Mouse (Mus musculus) MEL (cell line): ENCODE data around the gene Lrrc30. TPM values are rescaled to one million over a fixed set of nuclear protein-coding genes. Genes with fewer than 3 reads are reported as not detected.

Experiments used
- DNase-seq: peaks from one replicate; pipeline ENCODE4 v3.0.0; 2011; ENCODE audit warnings: low read depth, low spot score
- H3K27ac ChIP-seq: 2 replicates; pipeline ENCODE4 v1.5.1; 2012; ENCODE audit warnings: low read depth, mild to moderate bottlenecking, control low read depth, low read length, moderate library complexity; ENCODE audit not compliant: control insufficient read depth
- H3K27me3 ChIP-seq, 2 experiments: fragments of 150-350 bp in 1 of 2; sonication (generic) in 1 of 2; 2 replicates each; pipeline ENCODE4 v1.6.1; 2012; ENCODE audit warnings: low read length in 2 of 2, mild to moderate bottlenecking in 2 of 2, improper control_type of control experiment in 1 of 2, moderate library complexity in 1 of 2; ENCODE audit not compliant: insufficient read depth in 2 of 2, control insufficient read depth in 1 of 2
- H3K36me3 ChIP-seq, 2 experiments: 2 replicates each; pipeline ENCODE4 v1.6.1; 2012 to 2014; ENCODE audit warnings: low read length in 2 of 2, improper control_type of control experiment in 1 of 2, inconsistent platforms in 1 of 2, mild to moderate bottlenecking in 1 of 2; ENCODE audit not compliant: insufficient read depth in 2 of 2, control insufficient read depth in 1 of 2
- H3K4me1 ChIP-seq, 2 experiments: fragments of 150-350 bp in 1 of 2; sonication (generic) in 1 of 2; 2 replicates each; pipeline ENCODE4 v1.6.1; 2012; ENCODE audit warnings: low read length in 2 of 2, improper control_type of control experiment in 1 of 2, mild to moderate bottlenecking in 1 of 2; ENCODE audit not compliant: insufficient read depth in 2 of 2, control insufficient read depth in 1 of 2
- H3K4me3 ChIP-seq, 2 experiments: fragments of 150-350 bp in 1 of 2; sonication (generic) in 1 of 2; 2 replicates each; pipeline ENCODE4 v1.5.1; 2012; ENCODE audit warnings: low read depth in 2 of 2, low read length in 2 of 2, mild to moderate bottlenecking in 2 of 2, moderate library complexity in 2 of 2, control low read depth in 1 of 2, improper control_type of control experiment in 1 of 2; ENCODE audit not compliant: control insufficient read depth in 1 of 2, insufficient read depth in 1 of 2
- H3K79me2 ChIP-seq: 2 replicates; pipeline ENCODE4 v1.6.1; 2012; ENCODE audit warnings: mild to moderate bottlenecking, low read length, moderate library complexity; ENCODE audit not compliant: control insufficient read depth, poor library complexity, insufficient read depth
- H3K9ac ChIP-seq: 2 replicates; pipeline ENCODE4 v1.6.1; 2012; ENCODE audit warnings: low read depth, mild to moderate bottlenecking, control low read depth, low read length, moderate library complexity; ENCODE audit not compliant: control insufficient read depth, poor library complexity, severe bottlenecking
- H3K9me3 ChIP-seq: fragments of 150-350 bp; sonication (generic); replicated peaks from 2 replicates; pipeline ENCODE4 v1.6.1; 2012; ENCODE audit warnings: mild to moderate bottlenecking, low read length, improper control_type of control experiment, moderate library complexity; ENCODE audit not compliant: insufficient read depth
- CHD2 ChIP-seq: IDR thresholded peaks from 2 replicates; pipeline ENCODE4 v1.6.1; 2011; ENCODE audit warnings: low read length, improper control_type of control experiment
- CTCF ChIP-seq, 3 experiments: IDR thresholded peaks in 2 of 3; conservative IDR thresholded peaks in 1 of 3; 2 replicates each; pipeline ENCODE4 v1.5.1; 2011 to 2012; ENCODE audit warnings: low read length in 3 of 3, low read depth in 2 of 3, mild to moderate bottlenecking in 2 of 3, improper control_type of control experiment in 1 of 3, inconsistent platforms in 1 of 3, mixed read lengths in 1 of 3, moderate library complexity in 1 of 3; ENCODE audit not compliant: control insufficient read depth in 1 of 3, insufficient read depth in 1 of 3, poor library complexity in 1 of 3, severe bottlenecking in 1 of 3
- ELF1 ChIP-seq: IDR thresholded peaks from 2 replicates; pipeline ENCODE4 v1.6.1; 2014; ENCODE audit warnings: low read depth, mild to moderate bottlenecking, inconsistent platforms, low read length, improper control_type of control experiment, moderate library complexity
- EP300 ChIP-seq, 2 experiments: IDR thresholded peaks; 2 replicates each; pipeline ENCODE4 v1.6.1; 2011; ENCODE audit warnings: improper control_type of control experiment in 2 of 2, low read length in 2 of 2, low read depth in 1 of 2, mild to moderate bottlenecking in 1 of 2
- ETS1 ChIP-seq: IDR thresholded peaks from 2 replicates; pipeline ENCODE4 v1.6.1; 2012; ENCODE audit warnings: low read depth, mild to moderate bottlenecking, inconsistent platforms, low read length, improper control_type of control experiment, moderate library complexity
- GABPA ChIP-seq: IDR thresholded peaks from 2 replicates; pipeline ENCODE4 v1.6.1; 2012; ENCODE audit warnings: low read depth, mild to moderate bottlenecking, inconsistent platforms, low read length, improper control_type of control experiment, moderate library complexity
- GATA1 ChIP-seq: IDR thresholded peaks from 2 replicates; pipeline ENCODE4 v1.6.1; 2011; ENCODE audit warnings: low read depth, low read length, improper control_type of control experiment
- KAT2A ChIP-seq: conservative IDR thresholded peaks from 2 replicates; pipeline ENCODE4 v1.6.1; 2012; ENCODE audit warnings: low read depth, low read length, improper control_type of control experiment, inconsistent platforms
- MAX ChIP-seq: IDR thresholded peaks from 2 replicates; pipeline ENCODE4 v1.6.1; 2011; ENCODE audit warnings: low read length, improper control_type of control experiment
- MXI1 ChIP-seq: IDR thresholded peaks from 2 replicates; pipeline ENCODE4 v1.6.1; 2011; ENCODE audit warnings: mild to moderate bottlenecking, low read depth, low read length, improper control_type of control experiment
- MYB ChIP-seq: IDR thresholded peaks from 2 replicates; pipeline ENCODE4 v1.6.1; 2011; ENCODE audit warnings: mild to moderate bottlenecking, low read depth, low read length, improper control_type of control experiment
- NELFE ChIP-seq: IDR thresholded peaks from 2 replicates; pipeline ENCODE4 v1.6.1; 2011; ENCODE audit warnings: low read depth, low read length, improper control_type of control experiment
- NRF1 ChIP-seq: IDR thresholded peaks from 2 replicates; pipeline ENCODE4 v1.6.1; 2014; ENCODE audit warnings: low read depth, mild to moderate bottlenecking, inconsistent platforms, low read length, improper control_type of control experiment, moderate library complexity; ENCODE audit not compliant: poor library complexity, insufficient read depth, severe bottlenecking
- RCOR1 ChIP-seq: IDR thresholded peaks from 2 replicates; pipeline ENCODE4 v1.6.1; 2012; ENCODE audit warnings: low read depth, mild to moderate bottlenecking, inconsistent platforms, low read length, improper control_type of control experiment
- SIN3A ChIP-seq: IDR thresholded peaks from 2 replicates; pipeline ENCODE4 v1.6.1; 2012; ENCODE audit warnings: low read length, improper control_type of control experiment, inconsistent platforms
- SMC3 ChIP-seq: IDR thresholded peaks from 2 replicates; pipeline ENCODE4 v1.6.1; 2011; ENCODE audit warnings: low read depth, low read length, improper control_type of control experiment
- TCF12 ChIP-seq: IDR thresholded peaks from 2 replicates; pipeline ENCODE4 v1.6.1; 2014; ENCODE audit warnings: low read depth, mild to moderate bottlenecking, inconsistent platforms, low read length, improper control_type of control experiment, moderate library complexity
- USF1 ChIP-seq: IDR thresholded peaks from 2 replicates; pipeline ENCODE4 v1.6.1; 2014; ENCODE audit warnings: low read depth, mild to moderate bottlenecking, inconsistent platforms, low read length, improper control_type of control experiment, moderate library complexity
- USF2 ChIP-seq, 2 experiments: IDR thresholded peaks; 2 replicates each; pipeline ENCODE4 v1.6.1; 2011 to 2012; ENCODE audit warnings: improper control_type of control experiment in 2 of 2, low read length in 2 of 2, borderline replicate concordance in 1 of 2, inconsistent platforms in 1 of 2, low read depth in 1 of 2, mild to moderate bottlenecking in 1 of 2; ENCODE audit not compliant: insufficient read depth in 1 of 2
- ZC3H11A ChIP-seq: IDR thresholded peaks from 2 replicates; pipeline ENCODE4 v1.6.1; 2012; ENCODE audit warnings: low read depth, mild to moderate bottlenecking, inconsistent platforms, low read length, improper control_type of control experiment
- ZKSCAN1 ChIP-seq: IDR thresholded peaks from 2 replicates; pipeline ENCODE4 v1.6.1; 2012; ENCODE audit warnings: low read depth, mild to moderate bottlenecking, inconsistent platforms, low read length, improper control_type of control experiment, moderate library complexity
- ZMIZ1 ChIP-seq: IDR thresholded peaks from 2 replicates; pipeline ENCODE4 v1.6.1; 2012; ENCODE audit warnings: low read depth, mild to moderate bottlenecking, inconsistent platforms, low read length, improper control_type of control experiment, moderate library complexity
- ZNF384 ChIP-seq: IDR thresholded peaks from 2 replicates; pipeline ENCODE4 v1.6.1; 2012; ENCODE audit warnings: low read depth, mild to moderate bottlenecking, inconsistent platforms, low read length, improper control_type of control experiment
- polyA plus RNA-seq, 2 experiments: library from polyadenylated mRNA; stranded (reverse) in 1 of 2; unstranded in 1 of 2; fragments of >175 nt in 1 of 2; fragments of >200 nt in 1 of 2; gene quantifications; 2 replicates each; pipeline versions ENCODE4 v1.2.1 to v1.2.4; 2012; ENCODE audit warnings: low replicate concordance in 2 of 2, low read depth in 1 of 2; ENCODE audit not compliant: insufficient read length in 2 of 2, insufficient read depth in 1 of 2, missing spikeins in 1 of 2
- total RNA-seq: library from RNA; depleted of rRNA; stranded (reverse); fragments of 300-350 nt; gene quantifications from 2 replicates; pipeline ENCODE4 v1.2.3, GENCODE M21; 2012

Gene Lrrc30
- total and polyA plus RNA-seq, 3 experiments: not detected

GRCm38 (mm10) chr17:67625431-67625830, 7.1 kb downstream of the Lrrc30 start:
- no peak for DNase-seq
- no peaks in the 10 kb centered on the region for H3K79me2 ChIP-seq
- no peaks in the 10 kb centered on the region for H3K27me3 ChIP-seq
- H3K9ac ChIP-seq: no peak overlapping the region
- H3K4me1 ChIP-seq: no peaks in the 10 kb centered on the region
- no peaks in the 10 kb centered on the region for H3K36me3 ChIP-seq
- no peak overlapping the region for H3K27ac ChIP-seq
- no peak overlapping the region for H3K4me3 ChIP-seq
- no peaks in the 10 kb centered on the region for H3K9me3 ChIP-seq
- TF ChIP-seq MXI1 (no peak), TCF12 (no peak), ELF1 (no peak), CTCF (IDR thresholded peaks at IDR 0.05 in 2 of 3, conservative IDR thresholded peaks at IDR 0.05 in 1 of 3; ENCODE audit: control insufficient read depth in 1 of 3, insufficient read depth in 1 of 3, low read depth in 2 of 3, low read length in 3 of 3, poor library complexity in 1 of 3, severe bottlenecking in 1 of 3) (no peak)

- TF ChIP-seq SMC3: no peak
- no peak for TF ChIP-seq ETS1
- TF ChIP-seq GATA1: no peak
- TF ChIP-seq ZC3H11A: no peak
- no peak for TF ChIP-seq GABPA
- TF ChIP-seq USF2 (IDR thresholded peaks at IDR 0.05; ENCODE audit: borderline replicate concordance in 1 of 2, insufficient read depth in 1 of 2, low read depth in 1 of 2, low read length in 2 of 2): no peak
- no peak for TF ChIP-seq ZMIZ1
- no peak for TF ChIP-seq NELFE
- no peak for TF ChIP-seq RCOR1
- no peak for TF ChIP-seq USF1
- no peak for TF ChIP-seq SIN3A
- Histone ChIP-seq H3K9me3 (no peaks in the 10 kb centered on the region), H3K27ac (no peak overlapping the region), H3K36me3 (no peaks in the 10 kb centered on the region), H3K79me2 (no peaks in the 10 kb centered on the region), H3K9ac (no peak overlapping the region), H3K4me3 (no peak overlapping the region), H3K4me1 (no peaks in the 10 kb centered on the region), H3K27me3 (no peaks in the 10 kb centered on the region)
- no peak for DNase-seq
Measured at GRCm38 (mm10) chr17:67619001-67619400, 13.5 kb downstream of the Lrrc30 start.

- no peak for DNase-seq
- H3K9me3 ChIP-seq: no peaks in the 10 kb centered on the region
- H3K79me2 ChIP-seq: no peaks in the 10 kb centered on the region
Measured at GRCm38 (mm10) chr17:67614381-67614780, 18.1 kb downstream of the Lrrc30 start.

More at GRCm38 (mm10) chr17:67614381-67614780, 18.1 kb downstream of the Lrrc30 start:
- no peak for TF ChIP-seq EP300 (IDR thresholded peaks at IDR 0.05; ENCODE audit: low read depth in 1 of 2, low read length in 2 of 2)
- TF ChIP-seq ZNF384: no peak
- TF ChIP-seq CHD2: no peak
- no peak for TF ChIP-seq NRF1
- no peak for TF ChIP-seq MXI1
- TF ChIP-seq ZC3H11A: no peak
- TF ChIP-seq GATA1: no peak
- no peak for TF ChIP-seq NELFE
- no peak for TF ChIP-seq ZKSCAN1
- TF ChIP-seq KAT2A: no peak
- TF ChIP-seq MAX: no peak
- no peak for TF ChIP-seq MYB
- no peak for TF ChIP-seq ZMIZ1
- H3K27ac ChIP-seq: no peak overlapping the region
- H3K36me3 ChIP-seq: no peaks in the 10 kb centered on the region
- H3K9ac ChIP-seq: no peak overlapping the region
- no peak overlapping the region for H3K4me3 ChIP-seq
- H3K27me3 ChIP-seq: no peaks in the 10 kb centered on the region
- H3K4me1 ChIP-seq: no peaks in the 10 kb centered on the region
